Mouse (Mus musculus) urinary bladder, postnatal 10 days (tissue): ENCODE data around the gene Ankrd33b.

Experiments
- DNase-seq: peaks from one replicate; pipeline ENCODE4 v3.0.0; 2022; ENCODE audit warnings: low spot score

The Ankrd33b gene

DNA sequence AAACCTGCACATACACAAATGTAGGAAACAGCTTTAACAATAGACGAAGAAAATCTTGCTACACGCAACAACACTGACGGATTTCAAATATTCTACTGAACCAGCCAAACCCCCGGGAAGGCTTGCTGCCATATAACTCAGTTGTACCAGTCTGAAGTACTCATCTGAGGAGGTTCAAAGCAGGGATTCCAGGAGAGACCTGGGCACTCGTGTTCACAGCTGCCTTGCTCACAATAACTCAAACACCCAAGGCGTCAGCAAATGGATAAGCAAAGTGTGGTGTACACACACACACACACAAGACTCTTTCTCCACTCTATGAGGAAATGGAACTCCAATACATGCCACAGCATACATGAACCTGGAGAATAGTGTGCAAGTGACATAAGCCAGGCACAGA, 29.5 kb downstream of the Ankrd33b start:
- DNase-seq, result no peak

DNA sequence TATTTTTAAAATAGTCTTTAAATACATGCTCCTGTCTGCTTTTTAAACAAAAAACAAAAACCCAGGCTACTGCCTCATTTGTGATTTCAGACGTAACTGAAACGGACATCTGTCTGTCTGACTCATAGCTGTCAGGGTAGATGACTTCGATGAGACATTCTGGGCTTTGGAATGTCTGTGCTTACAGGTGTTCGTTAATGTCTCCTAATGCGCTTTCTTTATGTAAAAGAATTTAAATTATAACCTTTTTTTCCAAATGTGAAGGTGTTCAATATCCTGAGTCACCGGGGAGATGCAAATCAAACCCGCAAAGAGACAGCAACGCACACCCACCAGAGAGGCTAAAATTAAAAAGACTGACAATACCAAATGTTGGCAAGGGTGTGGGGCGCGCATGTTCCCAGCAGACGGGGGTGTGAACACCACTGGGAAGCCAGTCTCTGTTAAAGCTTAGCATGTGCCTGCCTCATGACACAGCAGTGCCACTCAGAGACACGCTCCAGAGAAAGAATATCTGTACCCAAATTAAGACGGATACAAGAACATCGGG, 30.3 kb downstream of the Ankrd33b start:
- no peak for DNase-seq

DNA sequence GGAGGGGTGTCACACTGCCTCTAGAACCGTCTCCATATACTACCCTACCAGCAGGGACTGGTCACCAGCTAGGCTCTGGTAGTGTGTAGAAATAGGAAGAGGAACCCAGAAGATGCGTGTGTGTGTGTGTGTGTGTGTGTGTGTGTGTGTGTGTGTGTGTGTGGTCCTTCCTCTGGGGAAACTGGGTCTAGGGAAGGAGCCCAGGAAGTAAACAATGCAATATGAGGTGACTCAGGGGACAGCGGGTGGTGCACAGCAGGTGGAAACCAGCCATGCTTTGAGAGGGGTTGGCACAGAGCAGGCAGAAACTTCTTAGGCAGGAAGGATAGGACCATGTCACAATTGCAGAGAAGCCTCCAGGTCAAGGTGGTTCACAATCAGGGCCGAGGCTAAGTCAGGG, 30.8 kb downstream of the Ankrd33b start:
- no peak for DNase-seq

DNA sequence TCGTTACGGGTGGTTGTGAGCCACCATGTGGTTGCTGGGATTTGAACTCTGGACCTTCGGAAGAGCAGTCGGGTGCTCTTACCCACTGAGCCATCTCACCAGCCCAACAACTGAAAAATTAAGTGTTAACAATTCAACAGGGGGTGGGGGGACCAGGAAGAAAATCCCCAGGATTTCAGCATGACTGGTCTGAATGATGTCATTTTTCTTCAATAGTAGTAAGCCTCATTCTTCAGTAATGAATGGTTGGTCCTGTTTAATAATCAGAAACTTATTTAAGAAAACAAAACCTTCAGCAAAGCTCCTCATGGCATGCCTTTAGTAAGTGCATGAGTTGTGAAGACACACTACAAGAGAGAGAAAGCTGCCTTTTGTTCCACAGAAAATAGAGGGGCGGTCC, 32.7 kb downstream of the Ankrd33b start:
- DNase-seq, result no peak

DNA sequence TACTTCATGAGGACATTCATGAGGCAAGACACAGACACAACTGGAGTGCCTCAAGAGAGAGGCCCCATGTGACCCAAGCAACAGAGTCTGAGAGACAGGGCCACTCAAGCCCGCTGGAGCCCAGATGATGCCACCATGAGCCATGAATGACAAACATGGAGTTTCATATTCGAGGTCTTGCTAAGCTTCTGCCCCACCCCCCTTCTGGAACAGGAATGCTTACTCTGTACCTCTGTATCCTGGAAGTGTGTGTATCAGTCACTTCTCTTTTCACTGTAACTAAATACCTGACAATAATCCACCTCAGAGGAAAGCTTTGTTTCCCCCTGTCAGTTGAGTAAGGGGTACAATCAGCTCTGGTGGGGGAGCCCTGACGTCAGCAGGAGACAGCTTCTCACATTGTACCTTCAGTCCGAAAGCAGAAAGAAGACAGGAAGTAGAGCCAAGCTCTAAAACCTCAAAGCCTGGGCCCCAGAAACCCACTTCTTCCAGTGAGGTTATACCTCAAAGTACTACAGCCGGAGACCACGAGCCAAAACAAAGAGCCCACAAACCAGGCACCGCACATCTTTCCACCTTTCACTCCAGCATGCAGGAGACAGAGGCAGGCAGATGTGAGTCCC, 34.9 kb downstream of the Ankrd33b start:
- DNase-seq, result no peak

DNA sequence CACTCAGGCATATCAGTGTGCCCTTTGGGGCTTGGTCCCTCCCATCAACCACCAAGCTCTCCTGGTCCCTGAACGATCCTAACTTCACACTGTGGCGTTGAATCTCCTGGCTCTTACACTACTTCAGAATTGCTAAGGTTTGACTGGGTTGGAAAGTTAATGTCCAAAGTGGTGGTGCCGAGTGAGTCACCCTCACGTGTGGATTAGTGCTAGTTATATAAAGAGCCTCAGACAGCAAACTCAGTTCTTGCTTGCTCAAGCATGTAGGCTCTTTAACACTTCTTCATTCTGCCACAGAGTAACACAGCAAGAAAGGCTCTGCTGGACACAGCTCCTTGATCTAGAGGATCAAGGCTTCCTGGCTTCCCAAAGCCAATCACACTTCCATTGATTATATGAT, 35.8 kb downstream of the Ankrd33b start:
- DNase-seq, result no peak

DNA sequence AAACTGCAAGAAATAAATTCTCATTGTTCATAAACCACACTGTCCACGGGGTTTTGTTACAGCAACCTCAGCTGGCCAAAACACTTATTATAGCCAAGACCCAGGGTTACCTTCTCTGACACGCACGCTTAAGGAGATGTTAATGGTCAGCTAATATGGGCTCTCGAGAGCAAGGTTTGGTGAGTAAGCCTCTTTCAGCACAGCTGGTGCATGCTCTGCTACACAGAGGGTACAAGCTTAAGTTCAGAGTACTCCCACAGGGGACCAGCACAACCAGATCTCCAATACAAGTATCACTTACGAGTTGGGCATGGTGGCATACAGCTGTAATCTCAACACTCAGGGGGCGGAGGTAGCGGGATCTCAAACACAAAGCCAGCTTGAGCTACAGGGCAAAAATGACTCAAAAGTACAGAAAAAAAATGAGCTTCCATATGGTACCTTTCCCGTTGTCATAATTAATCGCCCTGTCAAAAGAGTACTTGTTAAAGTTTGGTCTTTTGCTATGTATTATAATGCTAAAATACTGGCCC, 39.4 kb downstream of the Ankrd33b start:
- no peak for DNase-seq

DNA sequence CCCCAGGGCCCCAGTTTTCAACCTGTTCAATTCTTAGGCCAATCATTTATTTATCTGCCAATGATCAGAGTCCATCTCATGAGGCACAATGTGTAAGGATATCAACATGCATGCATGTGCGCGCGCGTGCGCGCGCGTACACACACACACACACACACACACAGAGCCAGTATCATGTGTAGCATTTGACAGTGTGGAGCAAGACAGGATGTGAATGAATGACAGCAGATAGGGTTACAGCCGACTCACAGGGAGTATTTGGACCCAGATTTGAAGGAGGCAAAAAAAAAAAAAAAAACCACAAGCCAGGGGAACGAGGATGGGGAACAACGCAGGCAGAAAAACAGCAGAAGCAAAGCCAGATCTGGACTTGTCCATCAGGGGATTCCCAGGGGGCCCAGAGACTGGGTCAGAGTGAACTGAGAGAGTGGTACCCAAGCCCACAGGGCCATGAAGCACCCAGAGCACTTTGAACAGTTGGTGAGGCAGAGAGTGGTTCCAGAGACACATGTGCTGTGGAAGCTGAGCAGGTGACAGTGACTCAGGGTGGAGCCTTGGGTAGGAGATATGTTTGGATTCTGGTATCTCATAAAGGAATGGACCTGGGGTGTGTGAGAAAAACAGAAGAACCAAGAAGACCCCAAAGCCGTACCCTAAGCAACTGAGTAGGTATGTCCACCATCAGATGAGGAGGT, 41.7 kb downstream of the Ankrd33b start:
- DNase-seq, result no peak

DNA sequence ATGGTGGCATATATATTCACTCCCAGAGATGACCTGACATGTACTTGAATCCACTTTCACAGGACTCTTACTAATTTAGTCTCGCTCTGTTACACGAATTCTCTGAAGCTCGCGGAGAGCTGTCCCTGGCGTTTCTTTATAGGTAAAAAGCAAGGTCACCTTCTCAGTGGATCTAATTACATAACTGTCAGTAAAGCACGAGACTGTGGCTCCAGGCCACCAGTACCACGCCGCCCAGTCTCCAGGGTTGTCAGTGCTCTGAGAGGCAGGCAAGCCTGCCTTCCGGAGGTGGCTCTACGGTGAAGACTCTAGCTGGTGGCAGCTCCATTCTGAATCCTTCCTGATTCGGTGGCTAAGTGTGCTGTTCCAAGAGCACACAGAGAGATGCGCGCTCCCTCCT, 43.0 kb downstream of the Ankrd33b start:
- DNase-seq, result no peak

DNA sequence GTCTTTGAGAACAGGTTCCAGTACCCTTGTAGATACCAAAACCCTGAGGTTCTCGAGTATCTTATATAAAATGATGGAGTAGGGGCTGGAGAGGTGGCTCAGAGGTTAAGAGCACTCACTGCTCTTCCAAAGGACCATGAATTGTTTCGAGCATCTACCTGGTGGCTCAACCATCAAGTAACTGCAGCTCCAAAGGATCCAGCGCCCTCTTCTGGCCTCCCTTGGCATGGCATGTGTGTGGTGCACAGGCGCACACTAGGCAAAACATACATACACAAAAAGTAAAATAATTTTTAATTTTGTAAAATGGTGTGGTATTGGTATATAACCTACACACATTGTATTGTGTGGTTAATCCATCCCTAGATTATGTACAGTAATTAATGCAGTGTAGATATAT, 43.8 kb downstream of the Ankrd33b start:
- no peak for DNase-seq

DNA sequence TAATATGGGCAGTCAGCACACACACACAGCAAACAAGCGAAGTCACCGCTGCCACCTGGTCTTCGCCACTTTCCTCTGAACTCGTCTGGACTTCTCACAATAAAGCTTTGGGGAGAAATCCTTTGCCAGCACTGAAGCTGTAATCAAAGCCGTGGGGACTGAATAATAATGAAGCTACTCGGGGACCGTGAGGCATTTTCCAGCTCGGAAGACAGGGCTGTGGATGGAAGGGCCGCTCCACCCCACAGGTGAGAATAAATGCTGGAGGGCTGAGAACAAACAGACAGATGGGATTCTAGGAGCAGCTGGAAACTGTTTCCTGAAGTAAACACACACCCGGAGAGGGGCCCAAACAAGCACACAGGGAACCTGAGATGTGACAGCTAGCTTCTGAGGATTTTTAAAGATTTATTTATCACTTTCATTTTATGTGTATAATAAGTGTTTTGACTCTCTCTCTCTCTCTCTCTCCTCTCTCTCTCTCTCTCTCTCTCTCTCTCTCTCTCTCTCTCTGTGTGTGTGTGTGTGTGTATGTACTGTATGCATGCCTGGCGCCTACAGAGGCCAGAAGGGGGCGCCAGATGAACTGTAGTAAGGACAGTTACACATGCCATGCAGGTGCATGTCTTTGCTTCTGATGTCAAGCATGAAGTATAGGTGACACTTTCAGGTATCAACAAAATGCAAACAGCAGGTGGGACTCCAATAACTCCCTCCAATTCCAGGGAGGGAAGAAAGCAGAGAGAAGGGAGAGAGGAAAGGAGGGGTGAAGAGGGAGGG, 46.7 kb downstream of the Ankrd33b start:
- no peak for DNase-seq

DNA sequence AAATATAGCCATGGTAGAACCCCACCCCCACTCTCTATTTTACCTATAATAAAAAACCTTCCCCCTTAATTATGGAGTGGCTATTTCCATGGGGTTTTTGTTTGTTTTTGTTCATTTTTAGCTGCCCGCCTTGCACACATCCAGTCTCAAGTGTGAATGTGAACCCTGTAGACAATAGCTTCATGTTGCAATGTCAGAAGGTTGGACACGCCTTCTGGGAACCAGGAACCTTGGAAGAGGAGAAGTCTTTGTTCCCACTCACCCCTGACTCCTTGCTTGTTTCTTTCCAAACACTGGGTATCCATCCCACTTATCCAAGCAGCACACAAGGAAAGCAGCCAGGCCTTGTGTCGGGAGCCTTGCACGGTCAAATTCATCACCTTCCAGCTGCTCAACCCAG, 48.5 kb downstream of the Ankrd33b start:
- no peak for DNase-seq

DNA sequence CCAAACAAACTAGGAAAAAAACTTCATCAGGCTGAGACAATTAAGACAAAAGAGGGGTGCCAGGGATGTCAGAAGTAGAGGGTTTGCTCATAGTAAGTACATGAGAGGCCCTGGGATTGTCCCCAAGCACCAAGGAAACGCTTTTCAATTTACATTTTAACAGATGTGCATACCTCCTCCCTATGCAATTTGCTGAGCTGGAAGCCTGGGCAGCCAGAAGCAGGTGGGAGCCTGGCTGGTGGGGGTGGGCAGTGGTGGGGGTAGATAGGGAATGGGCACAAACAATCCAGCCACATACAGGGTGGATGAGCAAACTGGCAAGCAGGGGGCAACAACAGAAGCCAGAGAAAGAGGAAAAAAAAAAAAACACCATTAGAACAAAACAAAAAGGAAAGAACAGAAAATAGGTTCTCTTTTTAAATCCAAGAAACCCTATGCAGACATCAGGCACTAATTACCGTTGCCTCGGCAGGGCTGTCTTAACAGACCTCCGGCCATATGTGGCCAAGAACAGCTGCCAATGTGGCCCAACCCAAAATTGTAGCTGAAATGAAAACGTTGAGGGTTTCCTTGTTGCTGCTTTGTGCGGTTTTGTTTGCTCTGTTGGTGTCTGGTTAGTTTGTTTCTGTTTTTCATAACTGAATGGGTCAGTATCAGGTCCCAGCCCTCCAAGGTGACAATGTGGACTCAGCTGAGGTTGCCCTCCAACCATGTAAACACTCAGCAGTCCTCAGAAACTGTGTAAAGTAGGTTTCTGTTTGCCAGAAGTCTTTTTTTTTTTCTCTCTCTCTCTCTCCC, 49.2 kb downstream of the Ankrd33b start:
- no peak for DNase-seq

DNA sequence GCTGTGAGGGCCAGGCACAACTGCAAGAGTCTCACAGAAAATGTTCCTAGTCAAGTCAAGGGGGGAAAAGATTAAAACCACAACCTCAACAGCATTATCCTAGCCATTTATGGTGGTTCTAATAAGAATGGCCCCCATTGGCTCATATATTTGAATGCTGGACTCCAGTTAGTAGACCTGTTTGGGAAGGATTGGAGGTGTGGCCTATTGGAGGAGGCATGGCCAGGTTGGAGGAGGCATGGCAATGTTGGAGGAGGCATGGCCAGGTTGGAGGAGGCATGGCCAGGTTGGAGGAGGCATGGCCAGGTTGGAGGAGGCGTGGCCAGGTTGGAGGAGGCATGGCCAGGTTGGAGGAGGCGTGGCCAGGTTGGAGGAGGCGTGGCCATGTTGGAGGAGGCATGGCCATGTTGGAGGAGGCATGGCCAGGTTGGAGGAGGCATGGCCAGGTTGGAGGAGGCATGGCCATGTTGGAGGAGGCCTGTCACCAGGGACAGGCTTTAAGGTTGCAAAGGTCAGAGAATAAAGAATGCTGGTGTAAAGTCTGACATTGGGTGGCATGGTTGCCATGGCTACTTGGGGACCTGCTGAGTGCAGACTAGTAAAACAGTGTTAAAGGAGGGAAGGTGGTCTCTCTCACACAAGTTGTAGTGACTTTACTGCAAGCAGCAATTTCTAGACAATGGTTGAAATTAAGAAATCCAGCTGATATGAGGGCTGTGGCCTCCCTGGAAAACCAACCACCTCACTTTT, 50.3 kb downstream of the Ankrd33b start:
- no peak for DNase-seq

DNA sequence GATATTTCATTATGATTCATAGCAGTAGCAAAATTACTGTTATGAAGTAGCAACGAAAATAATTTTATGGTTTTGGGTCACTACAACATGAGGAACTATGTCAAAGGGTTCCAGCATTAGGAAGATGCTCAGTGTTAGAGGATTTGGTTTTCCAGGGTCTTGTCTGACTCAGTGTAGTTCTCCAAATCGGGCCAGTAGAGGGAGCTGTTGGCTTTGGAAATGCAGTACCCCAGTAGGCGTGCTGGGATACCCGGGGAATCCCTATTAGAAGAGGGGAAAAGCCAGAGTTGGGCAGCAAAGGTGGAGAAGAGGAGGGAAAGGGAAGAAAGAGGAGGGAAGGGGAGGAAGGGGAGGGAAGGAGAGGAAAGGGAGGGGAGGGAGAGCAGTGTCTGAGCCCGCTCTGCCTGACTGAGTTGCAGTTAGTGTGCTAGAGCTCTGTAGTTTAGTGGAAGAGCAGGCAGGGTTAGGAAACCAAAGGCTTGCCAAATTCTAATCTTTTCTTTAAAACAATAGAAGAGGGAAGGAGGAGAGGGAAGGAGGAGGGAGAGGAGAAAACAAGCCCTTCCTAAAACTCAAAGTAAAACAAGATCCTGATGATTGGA, 51.8 kb downstream of the Ankrd33b start:
- peak; percentile 65 for DNase-seq

DNA sequence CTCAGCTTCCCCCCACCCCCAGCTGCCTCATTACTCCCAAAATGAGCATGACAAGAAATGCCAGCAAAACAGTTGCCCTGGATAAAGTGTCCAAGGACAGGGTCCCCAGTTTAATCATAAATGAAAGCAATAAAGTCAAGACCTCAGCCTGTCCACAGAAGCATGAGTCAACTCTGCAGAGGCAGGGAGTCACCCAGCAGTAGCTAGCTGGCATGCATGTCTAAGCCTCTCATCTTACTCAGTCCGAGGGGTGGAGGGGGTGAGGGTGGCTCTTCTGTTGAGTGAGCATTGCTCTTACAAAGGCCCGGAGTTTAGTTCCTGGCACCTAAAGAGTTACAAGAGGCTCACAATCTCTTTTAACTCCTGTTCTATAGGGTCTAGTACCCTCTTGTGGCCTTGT, 55.5 kb downstream of the Ankrd33b start:
- no peak for DNase-seq

DNA sequence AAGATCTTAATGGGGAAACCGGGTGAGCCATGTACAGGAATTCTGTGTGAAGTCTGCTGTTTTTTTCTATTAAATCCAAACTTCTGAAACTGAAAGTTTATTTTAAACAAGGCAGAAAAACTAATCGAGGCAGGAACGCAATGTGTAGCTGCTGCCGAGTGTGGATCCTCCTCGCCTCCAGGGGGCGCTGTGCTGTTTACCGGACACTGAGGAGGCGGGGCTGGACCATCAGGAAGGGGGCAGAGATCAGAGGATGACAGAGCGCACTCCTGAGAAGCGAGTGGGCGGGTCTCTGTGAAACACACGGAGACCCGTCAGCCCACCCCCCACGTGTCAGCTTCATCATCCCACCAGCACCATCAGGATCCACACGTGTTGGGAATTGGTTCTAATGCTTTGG, 58.0 kb downstream of the Ankrd33b start:
- no peak for DNase-seq

DNA sequence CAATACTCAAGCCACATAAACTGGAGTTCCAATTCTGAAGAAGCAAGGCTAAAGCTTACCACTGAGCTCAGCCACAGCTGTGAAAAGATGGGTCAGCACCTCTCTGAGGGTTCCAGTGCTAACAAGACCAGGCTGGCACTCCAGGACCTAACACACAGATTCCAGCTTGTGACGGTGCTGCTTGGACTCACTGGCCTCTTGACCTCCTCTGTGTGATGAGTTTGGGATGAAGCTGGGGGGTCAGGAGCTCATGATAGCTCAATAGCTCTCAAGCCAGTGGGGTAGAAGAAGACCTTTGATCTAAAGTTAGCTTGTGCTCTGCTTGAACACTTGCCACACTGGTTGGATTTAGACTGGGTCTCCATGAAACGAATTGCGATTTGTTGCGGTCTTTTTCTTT, 60.8 kb downstream of the Ankrd33b start:
- DNase-seq, result no peak

DNA sequence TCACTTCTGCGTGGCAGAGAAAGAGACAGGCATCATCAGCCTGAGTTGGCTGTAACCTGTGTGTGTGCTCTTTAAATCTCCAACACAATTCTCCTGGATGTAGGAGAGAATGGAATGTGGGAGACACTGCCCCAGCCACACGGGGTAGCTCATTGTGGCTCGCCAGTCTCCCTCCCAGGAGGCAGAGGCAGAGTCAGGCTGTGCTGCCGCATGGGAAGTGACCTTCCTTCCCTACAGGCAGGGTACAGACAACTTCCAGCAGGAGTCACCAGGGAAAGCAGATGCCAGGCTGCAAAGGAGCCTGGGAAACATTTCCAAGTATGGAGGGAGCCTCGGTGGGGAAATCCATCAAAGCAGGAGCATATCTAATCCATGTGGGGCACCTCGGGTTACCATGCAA, 62.3 kb downstream of the Ankrd33b start:
- no peak for DNase-seq

DNA sequence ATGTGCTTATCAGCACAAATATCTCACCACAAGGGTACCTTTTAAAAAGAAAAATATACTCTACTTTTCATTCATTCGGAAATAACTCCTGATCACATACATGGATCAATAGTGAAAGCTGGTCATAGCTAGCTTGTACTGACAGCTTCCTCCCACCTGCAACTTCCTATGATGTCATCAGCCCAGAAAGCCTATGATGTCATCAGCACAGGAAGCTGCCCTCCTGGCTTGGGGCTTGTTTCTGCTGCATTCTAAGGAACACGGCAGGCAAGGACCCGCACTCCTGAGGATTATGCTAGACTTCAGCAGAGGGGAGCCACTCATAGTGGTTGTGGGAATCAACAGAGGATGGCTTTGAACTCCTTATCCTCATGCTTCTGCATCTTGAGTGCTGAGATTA, 63.2 kb downstream of the Ankrd33b start:
- DNase-seq, result no peak
